Mouse (Mus musculus) ovary, adult 10 weeks (tissue): Measurements from ENCODE around the gene Rabep1. TPM values are rescaled to one million over a fixed set of nuclear protein-coding genes. Genes with fewer than 3 reads are reported as not detected.

Experiments
- polyA plus RNA-seq: library from polyadenylated mRNA; stranded (reverse); fragments of 350-450 nt; fragmentation: Illumina TruSeq; extraction: RNeasy Lipid Tissue Mini Kit (QIAGEN cat#74804); gene quantifications from one replicate; pipeline ENCODE4 v1.2.3, GENCODE M21; 2014

Rabep1 gene
- 120 TPM for polyA plus RNA-seq

GRCm38 (mm10) chr11:70844559-70845456 lies at the start of gene Rabep1:
Rabep1 (plus strand) TSS chr11:70844778.

GRCm38 (mm10) chr11:70812365-70812764 lies 32.2 kb upstream of the Rabep1 start, which contains the start of gene Scimp:
Scimp (minus strand) TSS chr11:70812586.

GRCm38 (mm10) chr11:70969821-70970559 lies 125.4 kb downstream of the Rabep1 start, which contains the start of the genes Nup88 and Rpain:
Nup88 (minus strand) TSS chr11:70969973.
Rpain (plus strand) TSS chr11:70970213.

GRCm38 (mm10) chr11:70982557-70983228 lies 138.1 kb downstream of the Rabep1 start, which contains the start of gene C1qbp:
C1qbp (minus strand) TSS chr11:70983026.

Other genes starting within 250 kb of the Rabep1 start
- gene 4930544D05Rik, start 228.9 kb upstream of the Rabep1 start, polyA plus RNA-seq, result not detected
- gene Chrne, start 225.6 kb upstream of the Rabep1 start, polyA plus RNA-seq, result not detected
- gene Gp1ba, start 205.7 kb upstream of the Rabep1 start, polyA plus RNA-seq, result not detected
- 35.7 TPM for gene Rnf167, start 197.5 kb upstream of the Rabep1 start, polyA plus RNA-seq
- gene Slc25a11, start 197.3 kb upstream of the Rabep1 start, polyA plus RNA-seq, result 18.4 TPM
- gene Pfn1, start 190.1 kb upstream of the Rabep1 start, polyA plus RNA-seq, result 72.0 TPM
- not detected for gene Eno3, start 187.6 kb upstream of the Rabep1 start, polyA plus RNA-seq
- gene Spag7, start 175.4 kb upstream of the Rabep1 start, polyA plus RNA-seq, result 26.6 TPM
- 0.48 TPM for gene Camta2, start 156.7 kb upstream of the Rabep1 start, polyA plus RNA-seq
- 0.46 TPM for gene Inca1, start 144.6 kb upstream of the Rabep1 start, polyA plus RNA-seq
- gene Kif1c, start 144.2 kb upstream of the Rabep1 start, polyA plus RNA-seq, result 10.3 TPM
- 4.5 TPM for gene Zfp3, start 80.6 kb upstream of the Rabep1 start, polyA plus RNA-seq
- not detected for gene Scimp, start 32.2 kb upstream of the Rabep1 start, polyA plus RNA-seq
- 172 TPM for gene Nup88, start 125.2 kb downstream of the Rabep1 start, polyA plus RNA-seq
- gene Rpain, start 125.4 kb downstream of the Rabep1 start, polyA plus RNA-seq, result 7.9 TPM
- 216 TPM for gene C1qbp, start 138.2 kb downstream of the Rabep1 start, polyA plus RNA-seq
- gene Dhx33, start 159.7 kb downstream of the Rabep1 start, polyA plus RNA-seq, result 25.5 TPM
- gene Mis12, start 174.8 kb downstream of the Rabep1 start, polyA plus RNA-seq, result 96.5 TPM
- 100 TPM for gene Derl2, start 175.1 kb downstream of the Rabep1 start, polyA plus RNA-seq
- 8.9 TPM for gene 6330403K07Rik, start 188.7 kb downstream of the Rabep1 start, polyA plus RNA-seq